Mouse (Mus musculus): ENCODE data around the gene Kat7. TPM values are rescaled to one million over a fixed set of nuclear protein-coding genes. Genes with fewer than 3 reads are reported as not detected.

The Kat7 gene
- polyA plus RNA-seq, 1 experiment from 2014 or later: 70.0 TPM

DNA sequence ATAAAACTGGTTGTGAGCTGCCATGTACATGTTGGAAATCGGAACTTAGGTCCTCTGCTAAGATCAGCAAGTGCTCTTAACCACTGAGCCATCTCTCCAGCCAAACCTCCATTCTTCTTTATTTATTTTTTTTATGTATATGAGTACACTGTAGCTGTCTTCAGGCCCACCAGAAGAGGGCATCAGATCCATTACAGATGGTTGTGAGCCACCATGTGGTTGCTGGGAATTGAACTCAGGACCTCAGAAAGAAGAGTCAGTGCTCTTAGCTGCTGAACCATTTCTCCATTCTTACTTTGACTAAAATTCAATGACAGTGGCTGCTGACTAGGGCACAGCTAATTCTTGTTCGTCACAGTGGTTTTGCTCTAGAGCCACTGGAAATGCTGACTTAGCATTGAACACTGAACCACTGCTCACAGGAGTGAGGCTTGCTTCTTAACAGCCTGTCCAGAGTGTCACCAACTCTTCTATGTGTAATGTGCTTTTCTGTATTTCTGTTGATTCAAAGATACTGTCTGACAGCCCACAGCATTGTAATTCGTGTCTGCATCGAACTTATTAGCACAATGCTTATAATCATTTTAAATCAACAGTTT, 30.9 kb downstream of the Kat7 start:
- WGBS: 86% methylated on average over 4 of the region's 4 CpGs
- H3K4me1 ChIP-seq: no peaks in the 10 kb centered on the region

GRCm38 (mm10) chr11:95276056-95276455, 34.0 kb downstream of the Kat7 start:
- 90% methylated on average over 6 of the region's 6 CpGs for WGBS
- Histone ChIP-seq H3K4me3 (replicated peaks) (no peak overlapping the region), H3K27ac (replicated peaks) (no peak overlapping the region), H3K27me3 (no peaks in the 10 kb centered on the region), H3K9ac (no peak overlapping the region), H3K36me3 (peaks cover 97% of the 10 kb centered on the region), H3K9me3 (replicated peaks) (no peaks in the 10 kb centered on the region), H3K4me1 (no peaks in the 10 kb centered on the region), H3K4me2 (replicated peaks) (no peak overlapping the region)
- no peak for ATAC-seq (ENCODE audit: insufficient number of reproducible peaks, low FRiP score, low TSS enrichment, low read depth)

More for the DNA sequence above, 30.9 kb downstream of the Kat7 start:
- Histone ChIP-seq H3K27ac (replicated peaks) (no peak overlapping the region), H3K4me2 (replicated peaks) (no peak overlapping the region), H3K27me3 (no peaks in the 10 kb centered on the region), H3K9me3 (replicated peaks) (no peaks in the 10 kb centered on the region), H3K36me3 (peaks cover 96% of the 10 kb centered on the region), H3K9ac (no peak overlapping the region), H3K4me3 (replicated peaks) (no peak overlapping the region)
- no peak for ATAC-seq (ENCODE audit: insufficient number of reproducible peaks, low FRiP score, low TSS enrichment, low read depth)

- peaks cover 94% of the 10 kb centered on the region for H3K36me3 ChIP-seq
- no peaks in the 10 kb centered on the region for H3K4me1 ChIP-seq
These were observed 35.4 kb downstream of the Kat7 start for GRCm38 (mm10) chr11:95274613-95275012.

GRCm38 (mm10) chr11:95273661-95274060, 36.4 kb downstream of the Kat7 start:
- Histone ChIP-seq H3K9me3 (replicated peaks) (no peaks in the 10 kb centered on the region), H3K27me3 (no peaks in the 10 kb centered on the region), H3K4me3 (replicated peaks) (no peak overlapping the region), H3K4me2 (replicated peaks) (no peak overlapping the region), H3K4me1 (no peaks in the 10 kb centered on the region), H3K36me3 (peaks cover 92% of the 10 kb centered on the region), H3K27ac (replicated peaks) (no peak overlapping the region; the same call in 1 of the 2 replicates), H3K9ac (no peak overlapping the region)
- WGBS: 78% methylated on average over 5 of the region's 5 CpGs
- ATAC-seq (ENCODE audit: insufficient number of reproducible peaks, low FRiP score, low TSS enrichment, low read depth): no peak

More at GRCm38 (mm10) chr11:95274613-95275012, 35.4 kb downstream of the Kat7 start:
- no peak for ATAC-seq (ENCODE audit: insufficient number of reproducible peaks, low FRiP score, low TSS enrichment, low read depth)
- Histone ChIP-seq H3K27ac (replicated peaks) (no peak overlapping the region), H3K27me3 (no peaks in the 10 kb centered on the region), H3K9ac (no peak overlapping the region), H3K4me2 (replicated peaks) (no peak overlapping the region), H3K9me3 (replicated peaks) (no peaks in the 10 kb centered on the region), H3K4me3 (replicated peaks) (no peak overlapping the region)
- 80% methylated on average over 3 of the region's 3 CpGs for WGBS

- no peak for ATAC-seq (ENCODE audit: insufficient number of reproducible peaks, low FRiP score, low TSS enrichment, low read depth)
- no peaks in the 10 kb centered on the region for H3K27me3 ChIP-seq
- no peak overlapping the region for H3K4me3 ChIP-seq (replicated peaks)
- H3K4me1 ChIP-seq: no peaks in the 10 kb centered on the region
- H3K27ac ChIP-seq (replicated peaks): no peak overlapping the region
- WGBS: 39% methylated on average over 6 of the region's 6 CpGs
- H3K9ac ChIP-seq: no peak overlapping the region
- H3K9me3 ChIP-seq (replicated peaks): no peaks in the 10 kb centered on the region
- peaks cover 30% of the 10 kb centered on the region for H3K36me3 ChIP-seq
- no peak overlapping the region for H3K4me2 ChIP-seq (replicated peaks)
These were observed 43.4 kb downstream of the Kat7 start for GRCm38 (mm10) chr11:95266540-95267245.

DNA sequence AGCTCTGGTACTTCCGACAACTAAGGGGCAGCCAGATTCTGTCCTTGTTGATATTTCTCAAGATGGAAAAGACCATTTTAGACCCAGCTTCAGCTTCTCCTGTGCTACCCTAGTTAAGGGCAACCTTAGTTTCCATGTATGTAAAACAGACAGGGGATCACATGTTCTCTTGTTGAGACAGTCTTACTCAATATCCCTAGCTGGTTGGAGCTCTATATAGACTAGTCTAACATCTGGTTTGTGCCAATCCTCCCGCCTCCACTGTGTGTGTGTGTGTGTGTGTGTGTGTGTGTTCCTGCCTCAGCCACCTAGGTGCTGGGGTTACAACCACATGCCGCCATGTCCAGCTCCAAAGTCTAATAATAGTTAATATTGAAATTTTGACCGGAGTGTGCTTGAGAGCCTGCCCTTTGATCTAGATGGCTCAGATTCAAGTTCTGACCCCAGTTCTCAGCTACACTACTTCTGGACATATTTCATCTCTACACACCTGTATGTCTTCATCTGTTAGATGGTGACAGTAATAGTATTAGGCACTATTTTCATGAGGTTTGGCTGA, 45.5 kb downstream of the Kat7 start:
- Histone ChIP-seq H3K9me3 (replicated peaks) (no peaks in the 10 kb centered on the region), H3K4me3 (replicated peaks) (no peak overlapping the region), H3K27ac (replicated peaks) (peak overlapping the region; percentile 63; the same call in 1 of the 2 replicates), H3K4me1 (peaks cover 4% of the 10 kb centered on the region), H3K9ac (no peak overlapping the region), H3K4me2 (replicated peaks) (no peak overlapping the region), H3K27me3 (no peaks in the 10 kb centered on the region), H3K36me3 (peaks cover 11% of the 10 kb centered on the region)
- 62% methylated on average over 4 of the region's 4 CpGs for WGBS
- ATAC-seq (ENCODE audit: insufficient number of reproducible peaks, low FRiP score, low TSS enrichment, low read depth): no peak

GRCm38 (mm10) chr11:95263816-95264454, 46.1 kb downstream of the Kat7 start:
- H3K27ac ChIP-seq (replicated peaks): peak overlapping the region; percentile 63
- WGBS: 19% methylated on average over 11 of the region's 11 CpGs
- no peak overlapping the region for H3K9ac ChIP-seq
- H3K4me3 ChIP-seq (replicated peaks): no peak overlapping the region
- ATAC-seq (ENCODE audit: insufficient number of reproducible peaks, low FRiP score, low TSS enrichment, low read depth): no peak
- H3K4me1 ChIP-seq: peaks cover 5% of the 10 kb centered on the region
- H3K9me3 ChIP-seq (replicated peaks): no peaks in the 10 kb centered on the region
- H3K4me2 ChIP-seq (replicated peaks): no peak overlapping the region
- no peaks in the 10 kb centered on the region for H3K27me3 ChIP-seq
- H3K36me3 ChIP-seq: peaks cover 5% of the 10 kb centered on the region; the same call in 1 of the 2 replicates

GRCm38 (mm10) chr11:95261178-95261751, 48.8 kb downstream of the Kat7 start, which contains the start of gene Tac4:
Tac4 (plus strand) TSS chr11:95261529.
- 66% methylated on average over 5 of the region's 5 CpGs for WGBS
- ATAC-seq (ENCODE audit: insufficient number of reproducible peaks, low FRiP score, low TSS enrichment, low read depth): no peak
- no peak within 1 kb of the TSS for H3K4me2 ChIP-seq (replicated peaks)

DNA sequence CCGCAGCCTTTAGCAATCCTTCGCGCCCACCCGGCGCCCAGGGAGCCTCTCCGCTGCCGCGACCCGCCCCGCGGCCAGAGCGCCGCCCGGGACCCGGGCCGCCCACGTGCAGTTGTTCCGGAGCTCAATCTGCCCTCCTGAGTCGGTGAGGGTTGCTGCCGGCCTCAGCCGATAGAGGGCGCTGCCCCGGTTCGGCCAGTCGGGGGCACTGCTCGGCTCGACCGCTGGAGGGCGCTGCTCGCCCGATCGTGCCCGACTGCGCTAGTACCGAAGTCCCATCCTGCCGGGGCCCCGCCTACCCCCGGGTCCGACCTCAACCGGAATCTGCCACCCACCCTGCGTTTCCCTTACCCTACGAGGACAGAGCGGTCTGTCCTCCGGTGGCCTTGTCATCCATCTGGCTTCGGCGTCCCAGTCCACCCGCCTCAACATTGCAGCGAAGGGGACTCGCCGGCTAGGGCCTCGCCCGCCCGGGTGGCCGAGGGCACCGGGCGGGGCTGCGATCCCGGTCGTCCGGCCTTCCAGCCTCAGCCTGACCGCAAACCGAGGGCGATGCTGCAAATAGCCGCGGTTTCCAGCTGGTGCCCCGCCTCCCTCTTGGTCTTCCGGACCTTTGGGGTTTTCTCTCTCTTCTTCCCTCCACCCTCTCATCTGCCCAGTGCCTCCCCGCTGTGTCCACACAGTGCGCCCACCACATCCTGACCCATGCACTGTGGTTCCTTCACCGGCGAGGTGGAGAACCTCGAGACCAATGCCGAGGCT, 50.8 kb downstream of the Kat7 start:
- no peaks in the 10 kb centered on the region for H3K27me3 ChIP-seq
- no peaks in the 10 kb centered on the region for H3K9me3 ChIP-seq (replicated peaks)
- peak overlapping the region; percentile 64 for H3K4me3 ChIP-seq (replicated peaks)
- H3K9ac ChIP-seq: peak overlapping the region; percentile 63
- H3K4me2 ChIP-seq (replicated peaks): peak overlapping the region; percentile 97
- peak; percentile 75 for ATAC-seq (ENCODE audit: insufficient number of reproducible peaks, low FRiP score, low TSS enrichment, low read depth)
- no peaks in the 10 kb centered on the region for H3K36me3 ChIP-seq
- H3K27ac ChIP-seq (replicated peaks): peak overlapping the region; percentile 85
- H3K4me1 ChIP-seq: peaks cover 20% of the 10 kb centered on the region
- under 1% methylated on average over 73 of the region's 73 CpGs for WGBS

More at GRCm38 (mm10) chr11:95261178-95261751, 48.8 kb downstream of the Kat7 start, which contains the start of gene Tac4:
- no peak within 1 kb of the TSS for H3K4me3 ChIP-seq (replicated peaks)
- 0 out of 2 replicates have a peak, but pooled peaks cover 5% of the 10 kb centered on the region for H3K36me3 ChIP-seq
- H3K27ac ChIP-seq (replicated peaks): no peak within 1 kb of the TSS
- H3K9ac ChIP-seq: no peak within 1 kb of the TSS
- no peaks in the 10 kb centered on the region for H3K9me3 ChIP-seq (replicated peaks)
- peaks cover 15% of the 10 kb centered on the region for H3K4me1 ChIP-seq
- no peaks in the 10 kb centered on the region for H3K27me3 ChIP-seq

DNA sequence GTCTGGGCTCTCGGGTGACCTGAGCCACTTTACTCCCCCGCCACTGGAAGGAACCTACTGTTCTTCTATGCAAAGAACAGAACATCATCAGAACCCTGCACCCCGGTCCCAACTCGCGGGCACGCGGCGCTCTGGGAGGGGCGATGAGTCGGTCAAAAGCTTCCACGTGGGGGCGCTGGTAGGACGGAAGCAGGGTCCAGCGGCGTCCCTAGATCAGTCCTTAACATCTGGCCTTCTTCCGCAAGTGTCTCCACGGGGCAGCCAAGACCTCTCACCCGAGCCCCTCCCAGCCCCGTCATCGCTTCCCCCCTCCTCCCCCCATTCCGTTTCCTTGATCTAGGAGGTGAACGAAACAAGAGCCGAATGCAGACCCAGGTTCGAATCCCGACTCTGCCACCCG, 51.6 kb downstream of the Kat7 start:
- ATAC-seq (ENCODE audit: insufficient number of reproducible peaks, low FRiP score, low TSS enrichment, low read depth): peak; percentile 15; the same call in 1 of the 2 replicates
- peak overlapping the region; percentile 63 for H3K9ac ChIP-seq
- no peaks in the 10 kb centered on the region for H3K9me3 ChIP-seq (replicated peaks)
- H3K36me3 ChIP-seq: no peaks in the 10 kb centered on the region
- WGBS: 1% methylated on average over 26 of the region's 26 CpGs
- no peaks in the 10 kb centered on the region for H3K27me3 ChIP-seq
- peaks cover 22% of the 10 kb centered on the region for H3K4me1 ChIP-seq
- peak overlapping the region; percentile 85 for H3K27ac ChIP-seq (replicated peaks)
- H3K4me3 ChIP-seq (replicated peaks): peak overlapping the region; percentile 64
- H3K4me2 ChIP-seq (replicated peaks): peak overlapping the region; percentile 97
